Mouse (Mus musculus) adrenal gland, postnatal 4 days (tissue): ENCODE measurements around the gene Spo11. TPM values are rescaled to one million over a fixed set of nuclear protein-coding genes. Genes with fewer than 3 reads are reported as not detected.

Source experiments
- DNase-seq, 2 experiments: peaks; one replicate each; pipeline ENCODE4 v3.0.0; 2021 to 2022; ENCODE audit warnings: low spot score in 2 of 2, mixed read lengths in 2 of 2
- long read RNA-seq, 2 experiments: library from polyadenylated mRNA; stranded (forward); transcript quantifications; one replicate each; pipeline ENCODE4 v2.0.0; 2021
- total RNA-seq, 2 experiments: library from RNA; stranded (reverse); gene quantifications; 2 replicates each; pipeline ENCODE4 v1.2.3; 2021

Spo11 gene
- total RNA-seq, result not detected
- long read RNA-seq, experiment 1, result 0 reads
- long read RNA-seq, experiment 2, result 0 reads

DNA sequence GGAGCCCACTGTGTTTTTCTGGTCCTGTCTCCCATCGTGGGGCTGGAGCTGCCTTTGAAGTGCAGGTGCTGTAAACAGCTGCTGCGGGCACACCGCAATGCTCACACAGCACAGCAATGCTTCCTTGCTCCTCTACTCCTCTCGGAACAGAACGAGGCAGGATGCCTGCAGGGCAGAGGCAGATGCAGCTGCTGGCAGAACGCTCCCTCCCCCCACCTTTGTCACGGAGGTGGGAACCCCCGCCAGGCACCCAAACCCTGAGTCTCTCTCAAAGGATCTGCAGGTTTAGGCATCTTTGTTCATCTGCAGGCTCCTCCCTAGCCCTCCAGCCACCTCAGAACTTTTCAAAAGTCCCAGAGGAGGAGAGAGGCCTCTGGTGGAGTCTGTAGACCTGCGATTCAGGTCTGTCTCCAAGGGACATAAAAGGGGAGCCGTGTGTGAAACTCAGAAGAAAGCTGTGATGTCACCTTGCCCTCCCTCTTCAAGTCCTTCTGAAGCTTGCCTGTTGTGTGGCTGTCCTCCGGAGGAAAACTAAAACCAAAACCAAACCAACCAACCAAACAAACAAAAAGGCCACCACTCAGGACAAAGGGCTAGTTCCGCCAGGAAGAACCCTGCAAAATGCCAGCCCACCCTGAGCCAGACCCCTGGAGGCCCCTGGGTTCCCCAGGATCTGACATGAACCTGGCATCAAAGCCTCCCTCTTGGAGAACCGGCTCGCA is at the start of gene Spo11:
Gene Spo11, plus strand, starts transcription at position 292 of the 722 bp plus-strand sequence.
- no peak for DNase-seq

DNA sequence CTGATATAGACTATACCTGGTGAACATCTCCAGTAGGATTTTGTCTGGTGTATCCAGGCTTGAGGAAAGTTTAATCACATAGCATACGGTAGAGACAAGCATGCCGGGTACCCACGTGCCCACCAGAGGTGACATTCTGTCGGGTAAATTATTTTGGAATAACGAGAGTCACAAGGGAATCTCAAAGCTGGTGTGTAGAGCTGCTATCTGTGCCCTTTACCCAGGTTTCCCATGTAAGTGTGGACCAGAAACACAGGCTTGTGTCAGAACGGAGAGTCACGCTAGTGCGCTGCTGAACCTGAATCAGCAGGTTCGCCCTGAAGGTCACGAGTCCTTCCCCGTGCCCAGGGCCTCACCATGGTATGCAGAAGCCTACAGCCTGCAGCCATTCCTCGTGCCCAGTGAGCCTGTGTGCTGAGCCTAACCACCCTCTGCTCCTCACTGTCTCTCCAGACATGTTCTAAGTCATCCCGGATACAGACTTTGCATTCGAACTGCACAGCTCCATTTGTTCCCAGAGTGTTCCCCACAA is 47.5 kb upstream of the Spo11 start:
- no peak for DNase-seq

DNA sequence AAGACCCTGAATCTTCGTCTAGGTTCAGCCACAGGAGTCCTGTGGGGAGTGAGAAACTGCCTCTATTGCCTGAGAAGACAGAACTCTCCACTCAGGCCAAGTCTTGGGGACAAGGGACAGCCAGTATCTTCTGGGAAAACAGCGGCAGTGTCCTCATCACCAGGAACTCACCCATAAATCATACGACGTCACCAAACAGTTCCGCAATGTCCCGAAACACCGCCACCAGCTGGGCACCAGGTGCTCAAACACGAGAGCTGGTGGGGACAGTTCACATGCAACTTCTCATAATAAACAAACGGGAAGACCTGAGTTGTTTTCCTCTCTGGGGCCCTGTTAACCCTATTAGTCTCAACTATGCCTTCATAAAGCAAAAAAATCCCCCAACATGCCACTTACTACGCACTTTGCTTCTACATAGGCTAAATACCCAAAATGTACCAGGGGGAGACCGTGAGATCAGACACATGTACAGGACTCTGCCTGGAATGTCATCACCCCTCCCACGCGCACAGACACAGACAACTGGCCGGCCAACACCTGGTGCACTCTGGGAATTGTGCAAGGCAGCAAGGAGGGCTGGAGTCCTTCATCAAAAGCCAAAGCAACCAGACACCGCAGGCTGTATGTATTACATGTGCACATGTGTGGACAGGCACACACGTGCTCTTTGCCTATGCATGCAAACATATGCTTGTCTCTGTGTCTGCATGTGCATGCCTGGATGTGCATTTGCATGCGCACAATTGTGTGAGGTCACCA is 46.2 kb upstream of the Spo11 start:
- no peak for DNase-seq

DNA sequence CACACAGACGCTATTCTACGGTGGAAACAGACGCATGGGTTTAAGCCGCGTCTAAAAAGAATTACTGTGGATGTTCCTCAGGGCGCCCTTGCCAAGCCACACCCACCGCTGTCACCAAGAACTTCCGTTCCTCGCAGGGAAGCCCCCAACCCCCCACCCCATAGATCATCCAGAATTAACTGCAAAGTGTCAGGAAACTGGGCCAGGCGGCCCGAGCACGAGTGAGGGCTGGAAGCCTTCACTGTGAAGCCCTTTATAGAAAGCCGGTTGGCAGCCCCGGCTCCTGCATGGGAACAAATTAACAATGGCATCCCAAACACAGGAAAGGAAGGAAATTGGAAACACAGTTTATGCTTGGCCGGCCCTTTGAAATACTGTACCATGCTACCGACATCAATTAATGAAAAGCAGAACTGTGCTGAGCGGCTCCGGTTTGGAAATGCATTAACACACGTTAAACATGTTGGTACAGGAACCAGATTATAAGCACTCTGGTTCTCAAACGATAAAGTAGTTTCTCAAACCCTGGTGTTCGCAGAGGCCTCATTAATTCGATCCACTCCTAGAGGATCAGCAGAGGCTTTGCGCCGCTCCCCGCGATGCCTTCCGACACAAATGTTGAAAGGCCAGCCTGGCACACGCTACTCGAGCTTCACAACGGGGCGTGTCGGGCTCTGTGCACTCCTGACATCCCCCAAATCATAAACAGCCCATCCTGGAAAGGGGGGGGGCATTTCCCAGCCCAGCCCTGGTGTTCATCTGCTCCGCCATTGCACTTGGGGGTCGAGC is 43.7 kb upstream of the Spo11 start:
- no peak for DNase-seq

DNA sequence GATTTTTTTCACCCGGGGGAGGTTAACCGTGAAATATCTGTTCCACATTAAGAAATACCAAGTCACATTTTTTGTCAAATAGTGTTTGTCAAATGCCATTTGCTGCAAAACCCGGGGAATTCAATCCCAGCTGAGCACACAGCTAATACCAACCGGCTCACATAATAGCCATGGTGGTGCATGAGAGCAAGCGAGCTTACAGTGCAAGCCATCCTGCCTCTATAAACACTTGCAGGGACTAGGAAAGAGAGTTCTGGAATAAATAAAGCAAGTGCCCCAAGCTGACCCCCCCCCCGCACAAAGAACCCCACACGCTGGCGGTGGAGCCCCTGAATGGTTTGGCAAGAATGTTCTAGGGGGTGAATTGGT is 43.1 kb upstream of the Spo11 start:
- no peak for DNase-seq

DNA sequence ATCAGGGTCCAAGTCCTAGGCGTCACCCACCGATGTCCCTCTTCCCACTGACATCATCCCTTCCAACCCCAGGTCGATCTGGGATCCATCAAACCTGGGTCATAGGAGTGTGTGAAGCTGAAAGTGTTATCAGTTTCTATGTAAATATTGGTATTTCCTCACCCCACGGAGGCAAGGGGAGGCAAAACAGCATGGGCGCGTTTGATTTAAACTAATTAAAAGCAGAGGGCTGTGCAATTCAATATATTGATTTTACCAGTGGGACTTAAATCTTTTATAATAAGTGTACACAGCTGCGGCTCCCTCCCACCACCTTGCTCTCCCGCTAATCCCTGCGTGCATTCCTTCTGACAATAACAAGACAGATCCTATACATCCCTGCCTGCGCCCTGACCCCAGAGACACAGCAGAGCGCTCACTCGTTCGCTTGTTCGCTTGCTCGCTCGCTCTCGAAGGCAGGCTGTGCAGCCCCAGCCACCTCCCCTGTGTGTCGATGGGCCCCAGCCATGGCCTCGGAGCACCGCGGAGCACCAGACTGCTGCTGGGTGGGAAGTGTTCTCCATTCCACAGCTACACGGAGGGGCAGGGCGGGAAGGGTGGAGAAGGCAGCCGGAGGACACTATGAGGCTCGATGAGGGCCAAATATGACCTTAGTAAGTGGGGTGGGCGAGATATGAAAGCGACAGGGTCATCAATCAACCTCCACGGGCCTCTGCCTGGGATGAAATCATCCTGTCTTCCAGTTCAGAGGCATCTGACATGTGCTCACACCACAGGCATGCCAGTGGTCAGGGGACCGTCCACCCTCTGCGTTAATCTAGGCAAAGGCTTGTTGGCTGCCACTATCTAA is 42.4 kb upstream of the Spo11 start:
- no peak for DNase-seq

DNA sequence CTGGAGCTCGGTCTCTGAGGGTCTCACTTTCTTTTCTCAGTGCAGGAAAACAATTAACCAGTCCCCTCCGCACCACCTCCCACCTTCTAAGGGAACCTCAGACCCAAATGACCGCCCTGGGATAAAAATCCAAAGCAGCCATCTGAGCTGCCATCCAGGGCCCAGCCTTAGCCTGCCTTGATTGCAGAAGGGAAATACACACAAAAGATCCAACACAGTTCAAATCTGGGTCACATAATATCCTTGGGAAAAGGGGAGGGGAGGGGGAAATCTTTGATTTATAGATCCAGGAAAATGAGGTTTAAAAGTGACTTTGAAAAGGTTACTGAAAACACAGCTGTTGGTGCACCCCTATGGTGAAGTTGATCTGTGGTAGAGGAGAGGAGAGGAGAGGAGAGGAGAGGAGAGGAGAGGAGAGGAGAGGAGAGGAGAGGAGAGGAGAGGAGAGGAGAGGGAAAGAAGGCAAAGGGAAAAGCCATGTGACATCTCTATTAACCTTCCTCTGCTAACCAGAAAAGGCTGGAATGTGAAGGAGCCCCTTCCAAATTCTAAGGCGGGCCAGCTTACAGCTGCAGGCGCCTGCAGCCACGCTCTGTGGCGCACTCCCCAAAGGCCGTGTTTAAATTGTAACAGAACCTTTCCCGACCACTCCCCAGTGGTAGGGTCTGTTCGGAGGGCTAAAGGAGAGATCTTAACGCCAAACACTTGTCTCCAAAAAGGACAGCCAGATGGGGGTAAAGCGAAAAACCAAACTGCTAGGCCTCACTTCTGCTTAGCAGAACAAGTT is 41.5 kb upstream of the Spo11 start:
- no peak for DNase-seq

DNA sequence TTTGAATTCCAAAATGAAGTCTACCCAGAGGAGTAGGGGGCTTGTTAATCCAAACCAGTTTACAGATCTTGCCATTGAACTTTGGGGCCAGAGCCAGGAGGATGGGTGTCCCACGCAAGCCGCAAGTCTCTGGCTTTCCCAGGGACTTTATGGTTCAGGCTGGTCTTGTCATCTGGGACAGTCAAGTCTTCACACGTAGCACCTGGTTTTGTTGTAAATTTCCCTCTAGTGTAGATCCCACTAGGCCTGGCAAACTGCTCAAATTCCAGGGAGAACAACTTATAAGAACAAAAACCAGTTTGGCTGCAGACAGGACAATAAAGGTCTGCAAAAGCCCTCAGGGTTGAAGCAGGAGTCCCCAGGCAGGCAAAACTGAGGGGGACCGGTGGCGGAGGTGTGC is 40.7 kb upstream of the Spo11 start:
- DNase-seq, result no peak

DNA sequence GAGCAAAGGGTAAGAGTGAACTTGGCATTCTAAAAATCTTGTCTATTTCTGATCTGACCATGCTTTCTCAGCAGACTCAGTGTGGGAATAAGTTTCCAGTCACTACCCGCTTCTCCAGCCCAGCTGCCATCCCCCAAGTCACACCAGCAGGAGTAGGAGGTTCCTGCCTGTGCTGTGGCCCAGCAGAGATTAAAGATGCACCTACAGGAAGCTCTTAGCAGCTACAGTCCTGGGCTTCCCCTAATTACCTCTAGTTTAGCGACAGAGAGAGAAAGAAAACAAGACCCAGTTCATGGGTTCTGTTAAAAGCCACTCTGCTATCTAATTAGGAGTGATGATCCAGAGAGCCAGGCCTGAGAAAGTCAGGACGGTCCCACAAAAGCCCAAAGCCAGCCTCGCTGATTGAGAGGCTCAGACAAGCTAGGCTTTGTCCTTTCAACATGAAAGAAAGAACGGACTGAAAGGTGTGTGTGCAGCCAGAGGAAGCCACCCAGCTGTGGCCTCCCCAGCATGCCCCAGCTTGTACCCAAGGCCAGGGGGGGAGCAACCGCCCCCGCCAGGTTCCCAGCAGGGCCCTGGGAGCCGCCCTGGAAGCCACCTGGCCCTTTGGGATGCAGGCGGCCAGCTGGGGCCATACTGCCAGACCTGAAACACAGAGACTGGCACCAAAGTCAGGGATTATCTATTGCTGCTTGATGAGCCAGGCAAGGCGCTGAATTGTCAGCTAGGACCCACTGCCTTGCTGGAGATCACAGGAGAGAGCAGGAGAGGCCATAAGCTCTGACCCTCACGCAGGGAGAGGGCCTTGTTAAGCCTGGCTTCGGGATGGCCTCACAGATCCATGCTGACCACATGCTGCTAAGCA is 39.9 kb upstream of the Spo11 start:
- no peak for DNase-seq

DNA sequence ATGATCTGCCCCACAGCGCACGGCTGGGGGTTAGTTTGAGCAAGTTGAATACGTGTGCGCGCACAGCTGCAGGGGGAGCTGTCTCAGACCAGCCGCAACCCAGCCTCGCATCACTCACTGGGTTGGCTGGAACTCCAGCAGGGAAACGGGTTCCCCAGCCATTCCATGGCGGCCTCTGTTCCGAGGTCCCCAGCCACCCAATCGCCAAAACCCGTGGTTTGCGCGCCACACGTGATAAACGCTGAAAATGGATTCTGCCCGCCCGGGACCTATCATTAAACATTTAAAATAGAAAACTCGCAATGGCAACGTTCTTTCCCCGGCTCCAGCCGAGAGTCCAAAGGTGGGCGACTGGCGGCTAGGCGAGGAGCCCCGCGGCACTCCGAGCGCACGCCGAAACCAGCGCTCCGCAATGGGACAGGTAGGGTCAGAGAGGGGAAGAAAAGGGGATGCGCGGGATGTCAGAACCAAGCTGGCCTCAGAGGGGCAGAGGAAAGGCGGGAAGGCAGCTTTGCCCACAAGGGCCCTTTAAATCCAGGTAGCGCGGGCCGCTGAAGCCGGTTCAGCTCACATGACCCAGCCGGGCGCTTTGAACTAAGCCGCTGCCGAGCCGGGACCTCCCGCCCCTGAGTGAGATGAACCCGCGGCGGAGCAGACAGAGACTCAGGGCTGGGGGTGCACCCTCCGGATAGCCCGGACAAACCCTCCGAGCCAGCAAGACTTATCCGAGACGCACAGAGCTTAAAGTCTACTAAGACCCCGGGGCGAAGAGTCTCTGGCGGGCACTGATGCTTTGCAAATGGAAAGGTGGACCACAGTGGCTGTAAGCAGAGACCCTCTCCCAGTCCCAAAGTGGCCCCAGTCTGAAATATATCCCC is 38.5 kb upstream of the Spo11 start:
- no peak for DNase-seq

DNA sequence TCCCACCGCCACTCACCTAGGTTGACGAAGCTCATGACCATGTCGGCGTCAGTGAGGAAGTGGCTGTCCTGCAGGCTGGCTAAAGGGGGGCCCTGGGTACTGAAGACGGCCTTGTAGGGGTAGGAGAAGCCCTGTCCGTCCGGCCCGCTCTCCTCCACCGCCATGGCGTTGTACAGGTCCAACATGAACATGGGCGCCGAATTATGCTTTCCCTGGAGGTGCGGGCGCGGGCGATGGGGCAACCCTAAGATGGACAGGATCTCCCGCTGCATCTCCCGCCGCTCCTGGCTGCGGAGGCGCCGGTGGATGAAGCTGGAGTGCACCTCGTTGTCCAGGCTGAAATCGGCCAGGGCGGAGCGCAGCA is 37.9 kb upstream of the Spo11 start:
- DNase-seq, result no peak

DNA sequence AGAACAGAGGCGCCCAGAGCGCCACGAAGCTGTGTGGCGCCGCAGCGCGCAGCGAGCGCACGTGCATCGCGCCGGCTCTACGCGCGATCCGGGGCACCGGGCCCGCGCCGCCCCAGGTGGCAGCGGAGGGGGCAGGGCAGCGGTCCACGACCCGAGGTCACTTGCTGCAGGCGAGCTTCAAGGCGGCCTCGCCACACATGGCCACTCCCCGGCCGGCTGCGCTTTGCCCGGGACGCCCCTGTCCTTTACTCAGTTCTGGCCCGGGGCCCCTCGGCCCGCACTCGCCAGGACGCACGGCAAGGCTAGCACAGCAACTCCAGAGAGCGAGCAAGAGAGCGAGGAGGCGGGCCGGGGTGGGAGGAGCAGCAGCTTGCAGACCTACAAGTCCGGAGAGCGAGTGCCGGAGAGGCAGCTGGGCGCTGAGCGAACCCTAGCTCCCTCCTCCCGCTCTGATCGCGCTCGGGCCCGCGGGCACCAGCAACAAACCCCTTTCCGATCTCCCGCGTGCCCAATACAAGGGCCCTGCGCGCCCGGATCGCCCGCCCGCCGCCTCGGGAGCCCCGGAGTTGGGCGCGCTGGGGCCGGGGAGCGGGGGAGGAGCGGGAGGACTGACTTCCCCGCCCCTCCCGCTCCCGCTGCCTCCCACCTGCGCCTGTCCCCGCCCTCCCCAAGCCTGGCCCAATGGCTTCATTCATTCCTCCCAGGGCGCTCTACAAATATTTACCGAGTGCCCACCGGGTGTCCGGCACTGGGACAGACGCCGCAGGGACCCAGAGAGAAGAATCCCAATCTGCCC is 37.3 kb upstream of the Spo11 start, which contains the start of gene Bmp7:
Gene Bmp7, minus strand, starts transcription at position 319 of the 796 bp plus-strand sequence.
- DNase-seq, result peak in 1 of 2 experiments; percentile 36

DNA sequence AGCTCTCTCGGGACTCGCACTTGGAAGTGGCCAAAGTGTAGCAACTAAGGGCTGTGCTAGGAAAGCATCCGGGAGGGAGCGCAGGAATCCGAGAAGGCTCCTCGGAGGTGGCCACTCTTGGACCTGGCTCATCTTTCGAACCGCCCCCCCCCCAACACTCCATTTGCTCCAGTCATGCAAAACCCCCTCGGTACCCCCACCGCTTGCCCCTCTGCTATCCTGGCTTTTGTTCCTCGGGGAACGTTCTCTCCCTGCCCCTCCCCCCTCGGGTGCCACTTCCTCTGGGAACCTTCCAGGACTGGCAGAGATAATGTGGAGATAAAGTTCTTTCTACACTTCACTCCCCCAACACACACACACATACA is 36.7 kb upstream of the Spo11 start:
- DNase-seq, result no peak

DNA sequence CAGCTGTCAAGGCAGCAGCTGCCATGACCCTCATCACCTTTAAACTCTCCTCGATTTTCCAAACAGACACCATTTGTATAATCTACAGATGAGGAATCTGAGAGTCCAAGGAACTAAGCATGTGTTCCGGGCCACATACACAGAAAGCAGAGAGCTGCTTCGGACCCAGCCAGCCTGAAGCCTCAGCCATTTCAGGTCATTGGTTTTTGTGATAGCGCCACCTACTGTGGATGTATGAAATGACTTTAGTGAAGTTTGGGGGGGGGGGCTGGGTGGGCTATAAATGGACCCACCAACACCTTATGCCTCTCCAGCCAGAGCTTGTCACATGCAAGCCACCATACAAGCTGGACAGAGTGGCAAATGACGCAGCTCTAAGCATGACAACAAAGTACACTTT is 28.4 kb upstream of the Spo11 start:
- DNase-seq, result no peak

DNA sequence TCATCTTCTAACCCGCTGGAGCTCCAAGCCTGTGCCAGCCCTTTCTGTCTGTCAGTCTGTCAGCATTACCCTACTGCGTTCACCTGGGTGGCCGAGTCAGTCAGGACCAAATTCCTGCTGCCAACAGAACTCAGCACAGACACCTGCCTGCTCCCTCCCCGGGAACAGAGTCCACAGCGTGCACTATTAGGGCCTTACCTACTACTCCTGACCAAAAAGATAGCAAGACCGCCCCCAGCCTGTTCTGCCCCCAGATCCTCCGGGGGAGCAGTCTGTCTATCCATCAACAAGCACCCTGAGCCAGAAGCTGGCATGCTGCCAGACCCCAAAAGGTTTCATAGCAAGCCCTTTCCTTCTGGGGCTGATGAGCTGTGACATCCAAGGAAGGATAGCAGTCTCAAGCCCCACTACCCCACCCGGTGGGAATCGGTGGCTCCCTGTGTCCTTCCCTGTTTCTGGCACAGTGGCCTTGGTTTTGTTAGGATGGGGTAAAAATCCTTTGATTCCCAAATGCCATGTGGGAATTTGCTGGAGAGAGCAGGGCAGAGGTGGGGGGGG is 27.3 kb upstream of the Spo11 start:
- no peak for DNase-seq

DNA sequence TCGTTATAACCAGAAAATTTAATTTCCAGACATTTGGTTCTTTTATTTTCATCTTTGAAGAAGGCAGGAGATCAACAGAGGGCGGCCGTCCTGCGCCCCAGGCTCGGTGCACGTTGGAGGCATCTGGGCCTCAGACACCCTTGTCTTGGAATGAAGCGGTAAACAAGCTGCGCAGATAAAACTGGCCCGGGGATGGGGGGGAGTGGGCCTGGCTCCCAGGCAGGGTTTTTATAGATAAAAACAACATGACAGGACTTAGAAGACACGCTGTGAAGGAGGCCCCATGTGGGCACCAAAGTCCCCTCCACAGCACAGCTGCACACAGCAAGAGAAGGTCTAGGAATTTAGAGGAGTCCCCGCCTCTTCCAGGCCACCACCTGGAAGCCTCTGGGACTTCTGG is 26.8 kb upstream of the Spo11 start:
- DNase-seq, result no peak

DNA sequence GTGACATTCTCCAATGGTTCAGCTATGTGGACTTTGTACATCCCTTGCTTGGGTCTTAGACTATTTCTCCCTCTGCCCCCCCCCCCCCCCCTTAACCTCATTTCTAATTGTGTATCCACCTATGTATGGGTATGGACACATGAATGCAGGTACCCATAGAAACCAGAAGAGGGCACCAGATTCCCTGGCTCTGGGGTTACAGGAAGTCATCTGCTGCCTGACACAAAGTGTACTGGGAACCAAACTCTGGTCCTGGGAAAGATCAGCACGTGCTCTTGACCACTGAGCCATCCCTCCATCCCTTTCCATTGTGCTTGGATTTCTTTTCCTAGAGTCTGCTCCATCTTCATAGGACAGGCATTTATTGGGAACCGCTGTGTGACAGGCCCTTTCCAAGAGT is 25.5 kb upstream of the Spo11 start:
- DNase-seq, result no peak
